Mouse (Mus musculus) granulocyte monocyte progenitor cell, adult 5-6 weeks (primary cell): ENCODE measurements around the gene Znrf1. TPM values are rescaled to one million over a fixed set of nuclear protein-coding genes. Genes with fewer than 3 reads are reported as not detected.

Source experiments
- ATAC-seq: replicated peaks from 2 replicates; pipeline ENCODE4 v1.8.0; 2016; ENCODE audit warnings: mild to moderate bottlenecking, moderate TSS enrichment, inconsistent platforms; ENCODE audit not compliant: poor library complexity, severe bottlenecking
- total RNA-seq, 2 experiments: library from RNA; stranded (forward) in 1 of 2; stranded (reverse) in 1 of 2; fragments of 200-712, 200-1000 nt in 1 of 2; fragments of >200 nt in 1 of 2; fragmentation: Nextera tagmentation in 1 of 2; gene quantifications; 2 replicates each; pipeline ENCODE4 v1.2.3; 2014 to 2017

Gene Znrf1
- total RNA-seq, 2 experiments from 2014 or later = 63.4 to 84.7 TPM

DNA sequence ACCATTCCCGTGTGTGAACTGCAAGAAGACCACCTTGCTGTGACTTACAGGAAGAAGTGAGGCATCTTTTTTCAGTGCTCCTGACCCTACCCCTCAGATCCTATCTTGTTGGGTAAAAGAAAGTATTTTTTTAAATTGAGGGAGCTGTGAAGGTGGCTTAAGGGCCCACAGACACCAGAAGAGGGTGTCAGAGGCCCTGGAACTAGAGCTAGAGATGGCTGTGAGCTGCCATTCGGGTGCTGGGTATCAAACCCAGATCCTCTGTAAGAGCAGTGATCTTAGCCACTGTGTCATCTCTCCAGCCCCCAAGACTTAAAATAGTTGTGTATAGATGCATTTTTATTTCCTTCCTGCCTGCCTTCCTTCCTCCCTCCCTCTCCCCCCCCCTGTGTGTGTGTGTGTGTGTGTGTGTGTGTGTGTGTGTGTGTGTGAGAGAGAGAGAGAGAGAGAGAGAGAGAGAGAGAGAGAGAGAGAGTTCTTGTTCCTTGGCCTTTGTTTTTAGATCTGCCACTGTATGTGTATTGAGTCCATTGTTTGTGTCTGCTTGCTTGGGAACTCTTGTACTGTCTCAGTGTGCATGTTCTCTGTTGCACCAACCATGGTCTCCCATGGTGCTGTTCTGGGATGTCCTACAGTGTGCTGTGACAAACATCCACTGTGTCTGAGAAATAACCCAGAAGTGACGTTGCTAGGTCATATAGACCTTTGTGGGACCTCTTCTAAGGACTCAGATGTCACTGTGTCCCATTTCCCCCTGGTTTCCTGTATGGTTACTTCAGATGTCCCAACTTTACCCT, 58.3 kb downstream of the Znrf1 start:
- ATAC-seq = no peak

DNA sequence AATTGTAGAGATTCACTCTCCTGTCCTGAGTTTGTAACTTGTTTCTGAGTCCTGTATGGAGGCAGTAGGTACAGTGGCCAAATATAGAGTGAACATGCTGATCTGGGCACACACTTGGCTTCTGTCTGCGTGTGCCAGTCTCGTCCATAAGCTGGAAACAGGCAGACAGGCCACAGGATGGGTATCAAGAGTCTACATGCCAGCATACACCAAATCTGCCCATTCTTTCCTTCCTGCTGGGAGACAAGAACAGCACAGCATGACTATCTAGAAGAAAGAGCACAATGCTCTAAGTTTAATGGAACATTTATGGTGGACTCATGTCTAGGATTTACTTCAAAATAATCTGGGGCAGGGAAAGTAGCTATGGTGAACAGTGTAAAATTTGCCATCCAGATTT, 59.1 kb downstream of the Znrf1 start:
- no peak for ATAC-seq

DNA sequence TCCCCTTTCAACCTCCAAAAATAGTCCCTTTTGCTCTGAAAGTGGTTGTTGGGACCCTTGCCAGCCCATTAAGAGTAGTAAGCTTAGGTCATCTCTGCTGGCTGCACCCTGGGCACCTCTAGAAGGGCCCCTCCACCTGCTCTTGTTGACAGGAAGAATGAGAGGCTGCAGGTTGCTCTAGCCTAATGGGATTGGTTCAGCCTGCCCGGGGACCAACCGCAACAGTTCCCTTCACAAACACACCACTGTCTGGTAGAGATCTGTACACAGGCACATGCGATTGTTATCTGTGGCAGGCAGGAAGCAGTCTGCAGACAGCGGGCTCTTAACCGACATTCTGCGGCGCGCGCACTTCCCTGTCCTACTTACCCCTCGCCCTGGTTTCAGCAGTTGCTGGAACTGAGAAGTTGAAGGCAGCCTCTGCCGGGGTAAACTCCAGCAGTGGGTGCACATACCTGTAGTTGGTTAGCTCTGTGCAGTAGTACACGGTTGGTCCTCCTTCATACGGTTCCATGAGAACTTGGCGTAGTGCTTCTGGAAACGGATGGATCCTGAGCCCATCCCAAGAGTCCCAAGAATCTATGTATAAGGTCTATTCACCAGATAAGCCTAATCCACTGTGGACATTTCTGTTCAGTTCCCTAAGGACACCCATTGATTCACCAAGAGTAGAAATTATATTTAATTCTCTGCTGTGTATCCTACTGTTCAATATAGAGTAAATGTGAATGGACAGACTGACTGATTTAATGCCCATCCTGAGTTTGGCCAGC, 60.0 kb downstream of the Znrf1 start:
- ATAC-seq = peak; percentile 86

DNA sequence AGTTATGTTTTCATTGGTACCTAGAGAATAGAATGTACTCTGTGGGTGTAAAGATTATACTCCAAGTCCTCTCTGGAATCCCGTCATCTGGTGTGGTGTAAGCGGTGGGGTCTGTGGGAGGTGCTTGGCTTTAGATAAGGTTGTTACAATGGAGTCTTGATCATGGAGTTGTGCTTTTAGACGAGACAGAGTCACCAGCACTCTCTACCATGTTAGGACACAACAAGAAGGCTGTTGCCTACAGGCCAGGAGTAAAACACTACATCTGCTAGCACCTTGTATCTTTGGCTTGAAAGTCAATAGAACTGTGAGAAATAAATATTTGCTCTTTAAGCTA, 60.6 kb downstream of the Znrf1 start:
- ATAC-seq = no peak

DNA sequence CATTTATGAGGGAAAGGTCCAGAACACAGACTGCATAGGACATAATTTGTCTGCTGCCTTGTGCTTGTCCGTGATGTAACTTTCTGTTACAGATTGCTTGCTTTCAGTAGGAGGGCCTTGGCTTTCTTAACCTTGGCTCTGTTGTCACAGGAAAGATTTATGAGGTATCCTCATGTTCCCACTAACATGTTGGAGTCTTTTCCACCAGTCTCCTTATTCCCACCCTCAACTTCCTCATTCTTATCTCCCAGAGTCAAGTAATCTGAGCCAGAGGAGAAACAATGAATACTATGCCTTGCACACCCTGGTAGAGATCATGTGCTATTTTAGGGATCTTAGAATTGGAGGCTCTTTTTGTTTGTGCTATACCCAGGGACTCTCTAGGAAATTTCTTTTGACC, 61.4 kb downstream of the Znrf1 start:
- peak; percentile 21 for ATAC-seq

DNA sequence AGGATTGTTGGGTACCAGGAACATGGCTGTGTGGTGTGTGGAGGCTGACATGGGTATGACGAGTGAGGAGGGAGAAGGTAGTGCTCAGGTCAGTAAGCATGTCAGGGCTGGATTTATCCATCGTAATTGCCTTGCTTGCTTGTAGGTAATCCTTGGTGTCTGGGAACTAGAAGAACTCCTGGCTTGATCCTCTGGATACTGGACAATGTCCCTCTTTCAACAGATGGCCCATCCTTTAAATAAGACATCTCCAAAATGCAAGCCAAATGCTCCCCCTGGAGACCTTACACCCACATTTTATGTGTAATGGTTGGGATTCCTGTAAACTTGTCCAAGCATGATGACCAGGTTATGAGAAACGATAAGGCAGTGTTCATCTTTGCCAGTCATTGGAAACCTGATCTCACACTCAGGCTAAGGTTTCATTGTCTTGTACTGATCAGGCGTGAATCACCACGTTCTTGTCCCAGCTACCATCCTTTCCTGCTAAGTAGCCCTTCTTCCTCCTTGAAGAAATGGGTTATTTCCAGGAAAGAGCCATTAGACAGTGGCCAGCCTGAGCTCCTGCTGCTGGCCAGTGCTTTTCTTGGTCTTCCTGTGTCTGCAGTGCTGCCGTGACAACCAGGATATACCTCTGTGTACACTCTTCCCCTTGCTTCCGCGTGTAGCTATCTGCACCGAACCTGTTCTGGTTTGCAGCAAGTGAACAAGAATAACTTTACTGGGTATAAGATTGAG, 64.0 kb downstream of the Znrf1 start:
- ATAC-seq = no peak

DNA sequence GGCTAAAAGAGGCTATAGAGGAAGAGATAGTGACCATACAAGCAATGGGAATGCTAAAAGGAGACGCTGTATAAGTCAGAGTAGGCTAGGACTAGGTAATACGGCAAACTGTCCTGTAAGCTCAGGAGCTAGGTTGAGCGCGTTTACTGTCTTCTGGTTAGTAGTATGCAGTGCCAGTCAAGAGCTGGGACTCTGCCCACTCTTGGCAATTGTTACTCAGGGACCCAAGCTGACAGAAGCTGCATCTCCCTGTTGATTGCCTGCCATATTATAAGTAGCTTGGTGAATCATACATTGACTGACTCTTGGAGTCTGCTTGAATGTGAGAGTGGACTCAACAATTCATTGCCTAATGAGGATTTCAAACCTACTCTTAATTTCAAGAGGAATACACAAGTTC, 66.2 kb downstream of the Znrf1 start:
- ATAC-seq = no peak

DNA sequence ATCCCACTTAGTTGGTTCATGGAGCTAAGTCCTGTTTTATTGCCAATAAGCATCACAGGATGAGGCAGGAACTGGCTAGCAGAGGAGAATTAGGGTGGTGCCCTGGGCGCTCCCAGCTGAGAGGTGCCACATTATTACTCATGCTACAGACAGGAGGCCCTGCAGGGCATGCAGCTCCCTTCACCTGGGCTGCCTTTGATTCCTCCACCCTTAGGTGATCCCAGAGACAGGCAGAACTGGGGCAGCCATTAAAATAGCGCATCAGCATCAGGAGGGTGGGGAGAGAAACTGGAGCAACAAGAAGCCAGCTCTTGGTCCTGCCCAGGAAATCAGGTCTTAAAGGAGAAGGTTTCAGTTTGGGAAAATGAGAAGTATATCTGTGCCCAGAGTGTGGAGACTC, 69.1 kb downstream of the Znrf1 start:
- peak; percentile 31; the same call in 1 of the 2 replicates for ATAC-seq

DNA sequence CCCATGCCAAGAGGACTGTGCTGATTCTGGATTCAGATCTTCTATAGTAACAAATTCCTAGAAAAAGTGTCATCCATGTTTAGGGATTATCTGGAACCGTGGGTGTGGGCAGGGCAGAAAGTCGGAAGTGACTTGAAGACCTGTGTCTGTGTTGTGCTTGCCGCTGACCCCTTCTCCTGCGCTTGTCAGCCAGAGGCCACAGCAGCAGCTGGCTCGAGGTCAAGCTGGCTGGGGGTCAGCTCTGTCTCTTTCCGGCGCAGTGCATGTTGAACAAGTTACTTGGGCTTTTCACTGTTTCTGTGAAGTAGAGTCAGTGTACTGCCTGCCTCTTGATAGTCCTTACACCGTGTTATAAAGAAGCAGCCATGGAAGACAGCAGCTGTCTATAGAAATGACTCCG, 71.1 kb downstream of the Znrf1 start:
- ATAC-seq = no peak

DNA sequence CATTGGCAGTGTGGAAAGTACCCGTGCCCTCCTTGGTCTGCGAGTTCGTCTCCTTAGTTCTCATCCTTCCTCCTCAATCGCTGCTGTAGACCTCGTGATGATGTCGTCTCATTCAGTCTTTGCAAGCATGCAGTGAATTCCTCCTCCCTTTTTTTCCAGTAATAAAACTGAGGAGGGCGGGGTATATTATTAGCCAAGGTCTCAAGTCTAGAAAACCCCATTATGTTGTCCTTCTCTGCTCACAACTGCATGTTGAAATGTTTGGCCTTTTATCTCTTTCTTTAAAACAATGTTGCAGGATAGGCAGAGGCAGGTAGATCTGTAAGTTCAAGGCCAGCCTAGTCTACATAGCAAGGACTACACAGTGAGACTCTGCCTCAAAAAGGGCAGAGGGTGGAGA, 71.5 kb downstream of the Znrf1 start:
- ATAC-seq = no peak

DNA sequence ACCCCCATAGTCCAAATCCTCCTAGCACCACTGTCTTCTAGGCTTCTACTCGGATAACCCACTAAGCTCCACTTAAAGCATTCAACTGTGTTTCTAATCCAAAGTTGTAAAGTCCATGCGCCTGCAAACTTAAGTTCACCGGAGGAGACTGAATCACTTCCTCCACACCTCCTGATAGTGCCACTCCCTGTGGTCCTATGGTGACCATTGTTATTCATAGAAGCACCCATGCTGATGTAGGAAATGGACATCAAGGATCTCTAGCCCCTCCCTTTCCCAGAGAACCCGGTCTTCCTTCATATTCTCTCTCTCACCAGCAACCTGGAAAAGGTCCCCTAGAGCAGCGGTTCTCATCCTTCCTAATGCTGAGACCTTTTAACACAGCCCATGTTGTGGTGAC, 77.3 kb downstream of the Znrf1 start:
- ATAC-seq = no peak

DNA sequence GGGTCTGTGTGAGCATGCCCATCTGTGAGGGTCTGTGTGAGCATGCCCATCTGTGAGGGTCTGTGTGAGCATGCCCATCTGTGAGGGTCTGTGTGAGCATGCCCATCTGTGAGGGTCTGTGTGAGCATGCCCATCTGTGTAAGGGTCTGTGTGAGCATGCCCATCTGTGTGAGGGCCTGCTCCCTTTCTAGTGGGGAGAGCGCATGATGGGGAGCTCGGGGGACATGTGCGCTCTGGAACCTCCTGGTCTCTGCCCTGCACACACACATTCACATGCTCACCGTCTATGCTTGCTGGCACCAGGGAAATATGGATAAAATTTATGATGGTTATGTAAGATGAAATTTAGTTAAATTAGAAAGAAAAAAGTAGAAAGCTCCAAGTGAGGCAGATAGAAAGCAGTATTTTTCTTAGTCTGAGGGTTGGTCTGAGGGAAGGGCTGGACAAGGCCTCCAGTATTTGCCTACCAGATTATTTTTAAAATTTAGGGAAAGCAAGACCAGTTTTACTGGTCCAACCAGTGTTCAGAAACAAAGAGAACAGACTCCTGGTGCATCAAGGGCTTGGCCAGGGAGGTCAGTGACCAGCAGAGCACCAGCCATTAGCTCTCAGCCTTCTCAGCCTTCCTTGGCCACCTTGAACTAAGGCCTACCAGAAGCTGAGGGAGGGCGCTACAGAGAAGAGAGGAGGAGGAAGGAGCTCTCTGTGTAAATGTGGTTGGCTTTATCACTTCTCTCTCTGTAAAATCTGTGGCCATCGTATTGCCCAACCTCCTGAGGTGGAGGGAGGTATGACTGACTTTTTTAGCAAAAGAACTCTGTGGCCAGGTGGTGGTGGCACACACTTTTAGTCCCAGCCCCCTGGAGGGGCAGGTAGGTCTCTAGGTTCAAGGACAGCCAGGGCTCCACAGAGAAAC, 79.1 kb downstream of the Znrf1 start:
- peak; percentile 70 for ATAC-seq

DNA sequence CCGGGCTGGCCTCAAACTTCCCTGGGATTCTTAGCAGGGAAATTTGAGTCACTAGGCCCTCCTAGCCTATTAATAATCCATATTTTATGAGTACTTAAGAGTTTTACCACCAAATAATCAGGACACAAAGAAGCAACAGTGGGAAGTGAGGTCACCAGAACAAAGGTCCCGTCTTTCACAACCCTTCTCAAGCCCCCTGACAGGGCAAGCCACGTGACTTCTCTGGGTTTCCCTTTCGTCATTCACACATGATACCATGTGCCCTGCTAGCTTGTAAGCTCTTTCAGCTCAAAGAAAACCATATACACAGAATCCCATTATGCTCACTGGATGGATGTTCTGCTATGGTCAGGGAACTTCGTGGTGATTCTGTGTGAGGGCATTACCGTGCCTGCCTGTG, 81.9 kb downstream of the Znrf1 start:
- peak; percentile 72 for ATAC-seq

DNA sequence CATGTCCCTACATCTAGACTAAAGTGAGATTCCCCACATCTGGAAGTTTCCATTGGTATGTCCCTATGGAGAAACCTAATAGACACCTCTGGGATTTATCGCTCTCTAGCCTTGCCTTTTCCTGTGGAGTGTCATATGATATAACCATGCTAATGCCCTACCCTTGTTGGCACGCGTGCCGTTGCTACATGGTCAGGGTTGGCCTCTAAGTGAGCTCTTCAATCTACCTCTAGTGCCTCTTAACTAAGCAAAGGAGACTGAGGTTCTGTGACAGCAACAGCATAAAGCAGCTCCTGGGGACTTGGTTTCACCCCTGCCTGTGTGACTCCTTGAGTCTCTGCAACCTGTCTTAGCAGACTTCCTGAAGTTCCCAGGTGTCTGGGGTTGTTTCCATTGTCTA, 82.4 kb downstream of the Znrf1 start:
- no peak for ATAC-seq

DNA sequence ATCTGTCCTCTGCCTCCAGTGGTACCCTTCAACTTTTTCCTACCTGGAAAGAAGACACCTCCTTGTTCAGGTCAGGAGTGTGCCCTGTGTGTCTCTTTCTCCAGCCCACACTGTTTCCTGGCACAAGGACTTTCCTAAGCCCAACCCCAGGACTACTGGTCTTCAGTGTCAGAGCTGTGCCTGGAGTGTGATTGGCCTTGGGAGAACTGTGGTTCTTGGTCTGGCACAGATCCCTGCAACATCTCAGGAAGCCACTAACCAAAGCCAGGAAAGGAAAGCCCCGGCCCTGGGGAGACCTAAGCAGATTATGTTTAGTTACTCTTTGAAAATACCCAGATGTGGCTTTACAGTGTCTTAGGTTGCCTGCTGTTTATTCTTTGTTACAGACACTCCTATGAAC, 84.0 kb downstream of the Znrf1 start:
- peak; percentile 29 for ATAC-seq

DNA sequence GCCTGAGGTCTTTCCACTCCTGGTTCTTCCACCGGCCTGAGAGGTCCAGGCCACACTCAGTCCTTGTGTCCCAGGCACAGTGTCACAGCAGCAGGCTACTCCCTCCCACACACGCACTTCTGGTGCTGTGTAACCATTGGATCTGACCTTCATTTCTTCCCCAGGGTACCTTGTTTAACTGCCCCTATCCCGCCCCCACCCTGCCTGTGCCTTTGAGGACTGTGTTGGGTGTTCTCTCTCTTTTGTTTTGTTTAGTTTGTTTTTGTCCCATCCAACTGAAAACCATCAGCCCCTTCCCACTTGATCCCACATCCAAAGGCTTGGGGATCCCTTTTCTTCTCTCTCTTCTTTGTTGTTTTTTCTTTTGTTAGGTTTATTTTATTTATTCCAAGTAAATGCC, 86.2 kb downstream of the Znrf1 start:
- no peak for ATAC-seq

DNA sequence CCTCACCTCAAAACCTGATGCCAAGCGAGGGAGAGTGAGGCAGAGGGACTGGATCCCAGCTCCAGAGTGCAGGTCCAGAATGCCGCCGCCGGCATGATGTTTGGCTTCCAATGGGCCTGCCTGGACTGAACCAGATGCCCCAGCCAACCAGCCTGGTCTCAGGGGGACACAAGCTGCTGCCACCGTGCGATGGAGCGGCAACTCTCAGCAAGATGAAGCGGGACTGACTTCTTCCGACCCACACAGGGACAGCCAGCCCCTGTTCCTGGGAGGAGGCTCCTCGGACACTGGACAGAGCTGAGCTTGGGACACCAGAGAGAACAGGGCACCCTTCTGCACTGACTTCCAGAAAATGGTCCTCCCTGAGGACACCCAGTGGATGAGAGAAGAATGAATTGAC, 86.7 kb downstream of the Znrf1 start:
- no peak for ATAC-seq

DNA sequence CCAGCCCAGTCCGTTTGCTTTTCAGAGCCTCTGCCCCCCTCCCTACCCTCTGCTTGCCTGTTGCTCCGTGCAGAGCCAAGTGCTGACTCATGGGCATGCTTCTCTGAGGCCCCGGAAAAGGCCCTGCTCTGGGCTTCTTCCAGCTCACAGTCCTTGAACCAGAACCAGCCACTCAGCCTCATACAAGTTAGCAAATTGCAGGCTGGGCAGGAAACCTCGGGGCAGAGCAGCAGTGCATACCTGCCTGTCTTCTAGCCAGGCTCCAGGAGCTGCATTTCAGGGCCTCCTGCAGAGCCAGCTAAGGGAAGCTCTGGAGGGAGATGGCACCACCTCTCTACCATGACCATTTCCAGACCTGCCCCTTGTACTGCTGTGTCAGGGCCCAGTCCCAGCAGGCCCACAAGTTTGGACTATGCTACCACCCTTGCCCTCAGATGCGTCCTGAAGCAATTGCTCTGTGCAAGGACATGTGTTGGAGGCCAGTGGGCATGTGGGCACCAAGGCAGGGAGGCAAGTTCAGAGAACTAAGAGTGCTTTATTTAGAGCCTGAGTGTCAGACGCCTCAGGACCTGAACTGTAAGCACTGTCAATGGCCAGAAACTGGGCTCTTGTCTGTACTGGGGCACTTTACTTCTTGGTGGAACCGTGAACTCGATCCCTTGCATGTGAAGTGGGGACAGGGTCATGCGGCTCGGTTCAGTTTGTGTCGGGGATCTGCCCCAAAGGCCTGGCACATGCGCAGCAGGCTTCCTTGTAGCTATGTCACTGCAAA, 88.4 kb downstream of the Znrf1 start:
- no peak; the same call in 1 of the 2 replicates for ATAC-seq

DNA sequence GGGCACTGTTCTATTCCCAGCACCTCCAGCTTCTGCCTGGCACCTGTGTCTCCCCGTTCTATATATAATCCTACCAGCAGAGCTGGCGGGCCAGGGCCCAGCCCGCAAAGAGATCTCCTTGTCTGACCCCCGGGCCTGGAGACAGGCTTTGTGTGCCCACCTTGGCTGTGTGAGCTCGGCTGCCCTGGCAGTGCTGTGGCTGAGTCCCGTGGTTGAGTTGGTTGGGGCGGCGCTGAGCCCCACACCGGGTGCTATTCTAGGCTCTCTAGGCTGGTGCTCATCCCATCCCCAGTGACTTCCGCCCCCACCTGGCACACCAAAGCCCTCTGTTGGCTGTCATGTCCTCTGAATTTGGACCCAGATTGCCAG, 88.9 kb downstream of the Znrf1 start:
- ATAC-seq = no peak
